Mouse (Mus musculus) gastrocnemius, postnatal 10 days (tissue): ENCODE data around the gene Slc20a1. TPM values are rescaled to one million over a fixed set of nuclear protein-coding genes. Genes with fewer than 3 reads are reported as not detected.

ENCODE experiments used
- DNase-seq: peaks from one replicate; pipeline ENCODE4 v3.0.0; 2021; ENCODE audit warnings: mixed read lengths
- total RNA-seq, 2 experiments: library from RNA; stranded (reverse); gene quantifications; 2 replicates each; pipeline ENCODE4 v1.2.3; 2021

Slc20a1 gene
- total RNA-seq, 2 experiments from 2014 or later = 6.9 to 13.4 TPM

- DNase-seq = no peak
Observed at GRCm38 (mm10) chr2:129227011-129227529, 28.5 kb downstream of the Slc20a1 start.

GRCm38 (mm10) chr2:129227709-129228108, 29.1 kb downstream of the Slc20a1 start:
- DNase-seq = no peak

GRCm38 (mm10) chr2:129228571-129228970, 30.0 kb downstream of the Slc20a1 start:
- no peak for DNase-seq

GRCm38 (mm10) chr2:129229316-129229715, 30.8 kb downstream of the Slc20a1 start:
- no peak for DNase-seq

- no peak for DNase-seq
Observed at GRCm38 (mm10) chr2:129232023-129232422, 33.5 kb downstream of the Slc20a1 start.

GRCm38 (mm10) chr2:129232484-129232883, 33.9 kb downstream of the Slc20a1 start:
- no peak for DNase-seq

- DNase-seq = no peak
Observed at GRCm38 (mm10) chr2:129233218-129233617, 34.7 kb downstream of the Slc20a1 start.

- DNase-seq = no peak
Observed at GRCm38 (mm10) chr2:129233803-129234477, 35.4 kb downstream of the Slc20a1 start.

GRCm38 (mm10) chr2:129234731-129235130, 36.2 kb downstream of the Slc20a1 start:
- DNase-seq = no peak

- DNase-seq = no peak
Observed at GRCm38 (mm10) chr2:129236526-129236925, 38.0 kb downstream of the Slc20a1 start.

- DNase-seq = no peak
Observed at GRCm38 (mm10) chr2:129240726-129241432, 42.3 kb downstream of the Slc20a1 start.

- DNase-seq = no peak
Observed at GRCm38 (mm10) chr2:129241845-129242833, 43.6 kb downstream of the Slc20a1 start.

- no peak for DNase-seq
Observed at GRCm38 (mm10) chr2:129243005-129243404, 44.4 kb downstream of the Slc20a1 start.

- DNase-seq = no peak
Observed at GRCm38 (mm10) chr2:129243786-129244185, 45.2 kb downstream of the Slc20a1 start.

- DNase-seq = no peak
Observed at GRCm38 (mm10) chr2:129244446-129245120, 46.0 kb downstream of the Slc20a1 start.

- no peak for DNase-seq
Observed at GRCm38 (mm10) chr2:129245618-129246017, 47.1 kb downstream of the Slc20a1 start.

- no peak for DNase-seq
Observed at GRCm38 (mm10) chr2:129246436-129246835, 47.9 kb downstream of the Slc20a1 start.

- no peak for DNase-seq
Observed at GRCm38 (mm10) chr2:129246924-129247323, 48.4 kb downstream of the Slc20a1 start.

GRCm38 (mm10) chr2:129247707-129248121, 49.1 kb downstream of the Slc20a1 start:
- DNase-seq = no peak

- no peak for DNase-seq
Observed at GRCm38 (mm10) chr2:129249321-129249720, 50.8 kb downstream of the Slc20a1 start.

- DNase-seq = no peak
Observed at GRCm38 (mm10) chr2:129252836-129253630, 54.5 kb downstream of the Slc20a1 start.
